Mouse (Mus musculus): ENCODE results near the gene 4933416C03Rik.

Gene 4933416C03Rik

DNA sequence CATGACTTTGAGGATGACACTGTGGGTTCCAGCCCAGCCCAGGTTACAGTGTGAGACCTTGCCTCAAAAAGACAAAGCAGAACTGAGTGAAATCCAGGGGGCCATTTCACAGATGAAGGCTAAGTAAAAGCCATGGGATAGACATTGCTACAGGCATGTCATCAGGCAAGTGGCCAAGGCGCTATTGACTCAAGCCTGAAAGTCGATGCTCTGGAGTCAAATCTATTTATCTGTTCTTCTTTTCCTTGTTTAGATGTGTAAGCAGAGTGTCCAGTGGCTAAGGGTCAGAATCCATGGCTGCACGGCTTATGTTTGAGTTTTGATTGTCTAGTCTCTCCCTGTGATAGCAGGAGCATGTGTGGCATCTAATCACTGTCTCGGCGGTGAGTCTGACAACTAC lies 35.1 kb downstream of the 4933416C03Rik start:
- DNase-seq (ENCODE audit: low spot score in 2 of 2): no peak

DNA sequence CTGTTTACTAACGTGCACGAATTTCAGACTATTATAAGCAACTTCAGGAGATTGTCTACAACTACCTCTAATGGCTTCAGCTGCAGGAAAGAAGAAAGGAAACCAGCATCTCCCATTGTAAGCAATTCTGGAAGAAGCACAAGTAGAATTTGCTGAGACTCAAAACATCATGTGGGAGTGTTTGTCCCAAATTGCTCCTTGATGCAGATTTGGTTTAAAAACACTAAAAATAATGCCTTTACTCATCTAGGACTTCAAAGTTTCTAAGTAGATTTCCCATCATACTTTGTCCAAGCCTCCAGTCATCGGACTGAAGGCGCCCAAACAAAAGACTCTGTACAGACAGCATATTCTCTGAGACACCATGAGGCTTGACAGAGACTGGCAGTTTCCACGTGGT lies 37.8 kb downstream of the 4933416C03Rik start:
- DNase-seq (ENCODE audit: low spot score in 2 of 2): peak in 1 of 2 experiments; percentile 16

Data from right cerebral cortex, adult 2 months (tissue).